Mouse (Mus musculus): ENCODE data around the gene Tcp10b. TPM values are rescaled to one million over a fixed set of nuclear protein-coding genes. Genes with fewer than 3 reads are reported as not detected.
A peak's percentile ranks its signal among the peaks of the same experiment; 100 is the strongest.
"Not testable (repeated sequence)": the region's sequence is repeated elsewhere in the genome, so short reads cannot be mapped to it uniquely, and the experiment has no call there.

Gene Tcp10b
- 0.08 TPM in 1 of 2 replicates, not detected in the other for polyA plus RNA-seq (2015; fragmentation: Nextera tagmentation; extraction: Ambion mirVana)

- not testable (repeated sequence) for H3K4me2 ChIP-seq (replicated peaks); H3K27me3 ChIP-seq; H3K36me3 ChIP-seq; ATAC-seq (replicated peaks); H3K4me3 ChIP-seq; H3K4me1 ChIP-seq; H3K9ac ChIP-seq (replicated peaks); H3K27ac ChIP-seq (replicated peaks); H3K9me3 ChIP-seq
- WGBS = 90% methylated on average over 4 of the region's 4 CpGs
These were observed at the start of gene Tcp10b for GRCm38 (mm10) chr17:13060804-13061203. Gene Tcp10b (plus strand): TSS chr17:13061104.

GRCm38 (mm10) chr17:13013316-13013715 is 47.6 kb upstream of the Tcp10b start:
- ATAC-seq (replicated peaks) = no peak
- H3K9me3 ChIP-seq = no peaks in the 10 kb centered on the region
- H3K36me3 ChIP-seq = peaks cover 46% of the 10 kb centered on the region

GRCm38 (mm10) chr17:13036627-13037192 is 24.2 kb upstream of the Tcp10b start:
- H3K27me3 ChIP-seq; ATAC-seq (replicated peaks); H3K9ac ChIP-seq (replicated peaks); H3K27ac ChIP-seq (replicated peaks); H3K36me3 ChIP-seq; H3K9me3 ChIP-seq; H3K4me2 ChIP-seq (replicated peaks); H3K4me1 ChIP-seq; H3K4me3 ChIP-seq: not testable (repeated sequence)
- 83% methylated on average over 5 of the region's 12 CpGs for WGBS

More at GRCm38 (mm10) chr17:13013316-13013715, 47.6 kb upstream of the Tcp10b start:
- peaks cover 12% of the 10 kb centered on the region for H3K4me1 ChIP-seq
- no peaks in the 10 kb centered on the region for H3K27me3 ChIP-seq
- H3K4me2 ChIP-seq (replicated peaks) = no peak overlapping the region
- H3K4me3 ChIP-seq = no peak overlapping the region
- H3K9ac ChIP-seq (replicated peaks) = no peak overlapping the region
- no peak overlapping the region for H3K27ac ChIP-seq (replicated peaks)
- WGBS = 81% methylated on average over 3 of the region's 3 CpGs

- not testable (repeated sequence) for H3K27me3 ChIP-seq; H3K36me3 ChIP-seq; H3K4me3 ChIP-seq; H3K4me1 ChIP-seq; H3K27ac ChIP-seq (replicated peaks); H3K9ac ChIP-seq (replicated peaks); H3K4me2 ChIP-seq (replicated peaks); H3K9me3 ChIP-seq
- peak; percentile 90 for ATAC-seq (replicated peaks)
- 4% methylated on average over 4 of the region's 4 CpGs for WGBS
These were observed 16.8 kb upstream of the Tcp10b start for GRCm38 (mm10) chr17:13043846-13044673.

DNA sequence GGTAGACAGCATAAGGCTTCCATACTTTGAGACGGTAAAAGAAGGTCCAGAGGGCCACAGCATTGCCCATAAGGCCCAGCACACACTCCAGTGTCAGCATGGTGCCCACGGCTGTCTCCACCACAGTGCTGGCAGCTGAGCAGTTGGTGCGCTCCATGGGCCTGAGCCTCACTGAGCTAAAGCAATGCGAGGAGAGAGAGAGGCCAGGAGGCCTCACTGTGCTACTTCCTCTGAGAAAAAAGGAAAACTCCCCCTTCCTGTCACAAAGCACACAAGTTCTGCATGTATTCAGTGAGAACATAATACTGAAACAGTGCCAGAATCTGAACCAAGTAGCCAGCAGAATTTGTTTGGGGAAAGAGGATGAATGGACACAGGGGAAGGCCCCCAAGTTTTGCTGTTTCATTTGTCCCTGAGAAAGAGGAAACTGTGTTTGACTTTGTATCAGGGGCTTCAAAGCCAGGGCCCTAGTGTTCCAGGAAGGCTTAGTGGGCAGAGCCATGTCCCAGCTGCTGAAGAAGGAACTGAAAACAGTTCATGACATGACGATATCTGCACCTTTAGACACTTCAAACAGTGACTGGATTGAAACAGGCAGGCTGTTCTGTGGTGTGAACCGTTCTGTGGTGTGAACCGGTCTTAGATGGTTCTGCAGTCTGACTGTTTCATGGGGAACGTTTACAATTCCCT is 8.6 kb upstream of the Tcp10b start, which contains the start of gene Gpr31b:
TSS of gene Gpr31b (minus strand) at position 173 of the 690 bp plus-strand sequence.
- 80% methylated on average over 1 of the region's 8 CpGs for WGBS
- H3K27me3 ChIP-seq; H3K4me3 ChIP-seq; H3K4me1 ChIP-seq; H3K36me3 ChIP-seq; H3K9me3 ChIP-seq; H3K27ac ChIP-seq (replicated peaks); ATAC-seq (replicated peaks); H3K9ac ChIP-seq (replicated peaks); H3K4me2 ChIP-seq (replicated peaks): not testable (repeated sequence)

GRCm38 (mm10) chr17:13062882-13063281 is 2.0 kb downstream of the Tcp10b start:
- 84% methylated on average over 4 of the region's 7 CpGs for WGBS
- H3K4me1 ChIP-seq; ATAC-seq (replicated peaks); H3K27me3 ChIP-seq; H3K9ac ChIP-seq (replicated peaks); H3K27ac ChIP-seq (replicated peaks); H3K4me3 ChIP-seq; H3K9me3 ChIP-seq; H3K4me2 ChIP-seq (replicated peaks); H3K36me3 ChIP-seq: not testable (repeated sequence)

DNA sequence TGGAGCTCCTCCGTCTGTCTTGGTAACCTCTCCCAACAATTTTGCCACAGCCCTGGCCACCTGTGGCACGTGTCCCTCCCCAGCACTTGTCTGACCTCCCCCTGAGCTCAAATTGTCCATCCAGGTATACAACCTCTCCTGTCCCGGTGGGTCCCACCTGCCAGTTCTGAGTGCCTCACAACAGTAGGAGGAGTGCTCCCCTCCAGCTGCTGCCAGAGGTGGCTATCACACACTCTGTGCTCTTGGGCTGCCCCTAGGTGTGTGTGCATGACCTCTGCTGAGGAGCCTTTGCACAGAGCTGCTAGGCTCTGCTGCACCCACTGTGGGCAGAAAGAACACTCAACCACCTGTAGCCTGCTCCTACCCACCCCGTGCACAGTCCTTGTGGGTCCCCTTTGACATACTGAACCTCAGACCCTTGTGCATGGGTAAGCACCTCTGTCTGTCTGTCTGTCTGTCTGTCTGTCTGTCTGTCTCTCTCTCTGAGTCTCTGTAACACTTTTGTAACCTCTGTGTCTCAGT is 7.0 kb downstream of the Tcp10b start:
- H3K27me3 ChIP-seq; H3K4me2 ChIP-seq (replicated peaks); H3K9me3 ChIP-seq; H3K4me1 ChIP-seq; H3K27ac ChIP-seq (replicated peaks); ATAC-seq (replicated peaks); H3K36me3 ChIP-seq; H3K9ac ChIP-seq (replicated peaks); H3K4me3 ChIP-seq: not testable (repeated sequence)
- WGBS = 77% methylated on average over 1 of the region's 4 CpGs

- H3K36me3 ChIP-seq; H3K4me3 ChIP-seq; H3K27me3 ChIP-seq; H3K4me2 ChIP-seq (replicated peaks); H3K4me1 ChIP-seq; H3K9ac ChIP-seq (replicated peaks); ATAC-seq (replicated peaks); H3K27ac ChIP-seq (replicated peaks); H3K9me3 ChIP-seq: not testable (repeated sequence)
- 84% methylated on average over 4 of the region's 5 CpGs for WGBS
These were observed 8.3 kb downstream of the Tcp10b start for GRCm38 (mm10) chr17:13069227-13069626.

GRCm38 (mm10) chr17:13091510-13091909 is 30.6 kb downstream of the Tcp10b start:
- H3K36me3 ChIP-seq; ATAC-seq (replicated peaks); H3K27ac ChIP-seq (replicated peaks); H3K4me1 ChIP-seq; H3K9me3 ChIP-seq; H3K4me3 ChIP-seq; H3K9ac ChIP-seq (replicated peaks); H3K4me2 ChIP-seq (replicated peaks); H3K27me3 ChIP-seq: not testable (repeated sequence)
- WGBS = 90% methylated on average over 1 of the region's 1 CpGs

GRCm38 (mm10) chr17:13092100-13092764 is 31.3 kb downstream of the Tcp10b start:
- H3K36me3 ChIP-seq; H3K9ac ChIP-seq (replicated peaks); H3K4me3 ChIP-seq; H3K4me1 ChIP-seq; H3K4me2 ChIP-seq (replicated peaks); H3K9me3 ChIP-seq; H3K27ac ChIP-seq (replicated peaks); H3K27me3 ChIP-seq: not testable (repeated sequence)
- 0 out of 2 replicates have a peak, but pooled peaks have one; percentile 41 for ATAC-seq (replicated peaks)
- WGBS = 43% methylated on average over 8 of the region's 8 CpGs

GRCm38 (mm10) chr17:13092960-13093359 is 32.1 kb downstream of the Tcp10b start:
- not testable (repeated sequence) for H3K4me2 ChIP-seq (replicated peaks); H3K9ac ChIP-seq (replicated peaks); H3K27me3 ChIP-seq; H3K27ac ChIP-seq (replicated peaks); ATAC-seq (replicated peaks); H3K4me3 ChIP-seq; H3K9me3 ChIP-seq; H3K36me3 ChIP-seq; H3K4me1 ChIP-seq
- 100% methylated on average over 2 of the region's 4 CpGs for WGBS

DNA sequence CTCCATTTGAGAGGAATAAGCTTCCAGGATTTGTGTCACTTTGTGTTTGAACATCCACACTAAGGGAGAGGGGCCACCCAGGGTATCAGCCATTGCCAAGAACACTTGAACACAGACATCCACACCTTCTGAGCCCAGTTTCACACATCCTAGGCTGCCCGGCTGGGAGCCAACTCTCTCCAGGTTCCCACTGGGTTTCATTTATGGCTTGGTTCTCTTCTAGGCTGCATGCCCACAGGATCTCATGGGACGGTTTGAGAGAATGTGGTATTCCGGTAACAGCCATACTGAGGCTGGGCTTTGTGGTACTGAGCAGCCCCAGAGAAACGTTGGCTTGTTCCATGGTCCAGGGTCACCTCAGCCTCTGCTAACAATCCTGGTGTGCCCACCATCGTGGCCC is 45.7 kb downstream of the Tcp10b start:
- not testable (repeated sequence) for H3K36me3 ChIP-seq; H3K4me1 ChIP-seq; H3K9me3 ChIP-seq; H3K9ac ChIP-seq (replicated peaks); H3K27ac ChIP-seq (replicated peaks); H3K4me3 ChIP-seq; H3K27me3 ChIP-seq; H3K4me2 ChIP-seq (replicated peaks)
- WGBS = 73% methylated on average over 5 of the region's 5 CpGs
- ATAC-seq (replicated peaks) = peak; percentile 33; the same call in 1 of the 2 replicates
